ENCODE assay signal across 9 mouse cellular contexts in the genomic region with DNA sequence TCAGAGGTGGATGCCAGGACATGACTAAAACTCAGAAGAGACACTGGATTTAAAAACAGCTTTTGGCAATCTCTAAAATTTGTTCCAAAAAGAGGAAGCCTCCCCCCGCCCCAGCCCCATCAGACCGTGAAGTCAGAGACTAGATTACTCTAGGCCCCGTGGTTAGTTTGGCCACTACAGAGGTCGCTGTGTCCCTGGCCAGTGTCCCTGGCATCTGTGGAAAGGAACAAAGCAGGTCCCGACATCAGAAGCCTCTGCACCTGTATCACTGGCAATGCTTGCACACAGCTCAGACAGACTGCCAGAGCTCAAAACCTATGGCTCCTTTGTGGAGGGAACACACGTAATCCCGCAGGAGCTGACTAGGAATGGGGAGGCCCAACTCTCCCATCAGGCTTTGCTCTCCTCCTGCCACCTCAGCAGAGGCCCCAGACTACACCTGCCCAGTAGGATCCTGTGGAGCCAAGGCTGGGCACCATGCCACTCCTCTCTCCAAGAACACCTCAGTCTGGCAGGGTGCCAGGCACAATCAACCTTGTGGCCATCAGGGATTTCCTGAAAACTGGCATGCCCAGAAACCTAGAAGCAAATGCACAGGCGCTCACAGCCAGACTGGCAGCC. TPM values are rescaled to one million over a fixed set of nuclear protein-coding genes. Genes with fewer than 3 reads are reported as not detected.
DNase-seq lines count a peak whose midpoint lies in the region; ATAC-seq and TF ChIP-seq lines count a peak whose summit lies in the region.
"Had no signal": no experiment of that assay in that cellular context is flagged by ENCODE, and none has a peak within 500 bp of the region (broad histone marks: within the 10 kb centered on the region; RNA-seq: fewer than 3 reads in every experiment).

No protein-coding gene starts in this region.

- no peak overlapping the region for H3K27ac ChIP-seq in liver, adult 2 months (replicated peaks; ENCODE audit: insufficient read depth, low read depth, low read length)
- peak overlapping the region; percentile 95 for H3K27ac ChIP-seq in heart, embryonic 12.5 days (ENCODE audit: poor library complexity, severe bottlenecking)
- 0 out of 2 replicates have a peak overlapping the region, but pooled peaks have one; percentile 14 for H3K27ac ChIP-seq in olfactory bulb, adult 2 months (ENCODE audit: insufficient read depth, low read depth, low read length)
- H3K27ac ChIP-seq: neural tube, embryonic 12.5 days had no signal

- no peaks in the 10 kb centered on the region for H3K27me3 ChIP-seq in liver, adult 2 months (ENCODE audit: control insufficient read depth, insufficient read depth, low read length)
- no peaks in the 10 kb centered on the region for H3K27me3 ChIP-seq in heart, embryonic 12.5 days (replicated peaks)
- H3K27me3 ChIP-seq: neural tube, embryonic 12.5 days had no signal

- no peak overlapping the region for H3K9ac ChIP-seq in liver, adult 2 months (ENCODE audit: low read depth, low read length)
- peak overlapping the region; percentile 54; the same call in 1 of the 2 replicates for H3K9ac ChIP-seq in heart, embryonic 12.5 days
- H3K9ac ChIP-seq: neural tube, embryonic 12.5 days had no signal

- DNase-seq in liver, adult 2 months (ENCODE audit: extremely low read depth, low read depth, low spot score) = peak; percentile 45
- no peak for DNase-seq in liver
- peak; percentile 92 to 95 for DNase-seq in kidney, postnatal 25 days
- DNase-seq in c-Kit-positive CD71-positive TER-119-positive erythroid progenitor cells, embryonic 14.5 days (ENCODE audit: low spot score) = no peak

- H3K79me2 ChIP-seq in liver, adult 2 months (ENCODE audit: control insufficient read depth, insufficient read depth, low read length) = no peaks in the 10 kb centered on the region

- no peak for TF ChIP-seq POLR2A in liver, adult 2 months (IDR thresholded peaks at IDR 0.05; ENCODE audit: extremely low read depth, insufficient read depth, low read length)
- TF ChIP-seq POLR2A in olfactory bulb, adult 2 months (IDR thresholded peaks at IDR 0.05; ENCODE audit: insufficient read depth, low read depth, low read length) = no peak

- no peak for TF ChIP-seq CTCF in liver, adult 2 months (IDR thresholded peaks at IDR 0.05; ENCODE audit: low read depth, low read length)
- no peak for TF ChIP-seq CTCF in olfactory bulb, adult 2 months (IDR thresholded peaks at IDR 0.05; ENCODE audit: insufficient read depth, low read depth, low read length)

- no peaks in the 10 kb centered on the region for H3K36me3 ChIP-seq in liver, adult 2 months (ENCODE audit: control insufficient read depth, insufficient read depth, low read length)
- H3K36me3 ChIP-seq in heart, embryonic 12.5 days = no peaks in the 10 kb centered on the region; the same call in 1 of the 2 replicates
- H3K36me3 ChIP-seq: neural tube, embryonic 12.5 days had no signal

- peak; percentile 56; the same call in 1 of the 2 replicates for ATAC-seq in cerebellum, adult (ENCODE audit: insufficient number of reproducible peaks, low FRiP score, low TSS enrichment)
- no peak for ATAC-seq in heart, embryonic 12.5 days (ENCODE audit: insufficient number of reproducible peaks, low FRiP score)
- no peak for ATAC-seq in CD4-positive, CD25-positive, alpha-beta regulatory T cell, adult 4 months

- 0 out of 2 replicates have a peak overlapping the region, but pooled peaks have one; percentile 37 for H3K4me2 ChIP-seq in heart, embryonic 12.5 days
- H3K4me2 ChIP-seq: neural tube, embryonic 12.5 days had no signal

- WGBS in liver, adult 2 months = 55% methylated on average over 8 of the region's 8 CpGs
- 55% methylated on average over 8 of the region's 8 CpGs for WGBS in heart, embryonic 12.5 days
- WGBS in olfactory bulb, adult 2 months = 58% methylated on average over 8 of the region's 8 CpGs

- H3K4me3 ChIP-seq in liver, adult 2 months (ENCODE audit: insufficient read depth, low read depth, low read length) = no peak overlapping the region
- H3K4me3 ChIP-seq in heart, embryonic 12.5 days = no peak overlapping the region
- H3K4me3 ChIP-seq in olfactory bulb, adult 2 months (ENCODE audit: insufficient read depth, low read depth, low read length) = no peak overlapping the region
- H3K4me3 ChIP-seq: neural tube, embryonic 12.5 days had no signal

- peaks cover 5% of the 10 kb centered on the region; the same call in 1 of the 2 replicates for H3K4me1 ChIP-seq in liver, adult 2 months (ENCODE audit: control insufficient read depth, insufficient read depth, low read length)
- H3K4me1 ChIP-seq in heart, embryonic 12.5 days (replicated peaks) = peaks cover 94% of the 10 kb centered on the region
- peaks cover 44% of the 10 kb centered on the region for H3K4me1 ChIP-seq in olfactory bulb, adult 2 months (ENCODE audit: control insufficient read depth, insufficient read depth, low read length)

- no peaks in the 10 kb centered on the region for H3K9me3 ChIP-seq in heart, embryonic 12.5 days (replicated peaks)
- H3K9me3 ChIP-seq: neural tube, embryonic 12.5 days had no signal

RNA-seq across cellular contexts. Expression of a gene that starts 5.2 kb away (rescaled TPM):
- total RNA-seq in liver, adult 2 months (2014; rRNA removed) = 0.40 and 0.55 TPM in 2 replicates
- polyA plus RNA-seq in liver, adult 2 months (2012; rRNA removed) = 0.66 and 1.1 TPM in 2 replicates
- polyA plus RNA-seq in heart, embryonic 12.5 days (2016; fragmentation: Nextera tagmentation; extraction: Ambion mirVana) = 18.6 and 19.6 TPM in 2 replicates
- polyA plus RNA-seq in olfactory bulb, adult 2 months (2012; ENCODE audit: insufficient read depth, insufficient read length, low replicate concordance, missing spikeins) = not detected in 2 replicates
- polyA plus RNA-seq in CD4-positive, CD25-positive, alpha-beta regulatory T cell, adult 4 months (2017; shearing (Covaris generic)) = 1 to 10 TPM; 1.9 to 4.6 TPM

RNA-seq across cellular contexts. Expression of a gene that starts 5.3 kb away (rescaled TPM):
- total RNA-seq in liver, adult 2 months (2014; rRNA removed) = 2.6 and 5.0 TPM in 2 replicates
- polyA plus RNA-seq in liver, adult 2 months (2012; rRNA removed) = 2.2 and 3.6 TPM in 2 replicates
- 51.0 and 58.3 TPM in 2 replicates for polyA plus RNA-seq in heart, embryonic 12.5 days (2016; fragmentation: Nextera tagmentation; extraction: Ambion mirVana)
- not detected in 2 replicates for polyA plus RNA-seq in olfactory bulb, adult 2 months (2012; ENCODE audit: insufficient read depth, insufficient read length, low replicate concordance, missing spikeins)
- 10 to 100 TPM; 42.9 to 59.1 TPM for polyA plus RNA-seq in CD4-positive, CD25-positive, alpha-beta regulatory T cell, adult 4 months (2017; shearing (Covaris generic))

Comparison
In these comparisons a context has a peak if more than half of its experiments do, and no peak if none do; other contexts are left out.
1. DNase-seq: peak in liver, adult 2 months (single experiment) and kidney, postnatal 25 days (2 of 2); none in liver (single experiment) and c-Kit-positive CD71-positive TER-119-positive erythroid progenitor cells, embryonic 14.5 days (single experiment).